Mouse (Mus musculus): ENCODE measurements around the gene Aox2.

DNA sequence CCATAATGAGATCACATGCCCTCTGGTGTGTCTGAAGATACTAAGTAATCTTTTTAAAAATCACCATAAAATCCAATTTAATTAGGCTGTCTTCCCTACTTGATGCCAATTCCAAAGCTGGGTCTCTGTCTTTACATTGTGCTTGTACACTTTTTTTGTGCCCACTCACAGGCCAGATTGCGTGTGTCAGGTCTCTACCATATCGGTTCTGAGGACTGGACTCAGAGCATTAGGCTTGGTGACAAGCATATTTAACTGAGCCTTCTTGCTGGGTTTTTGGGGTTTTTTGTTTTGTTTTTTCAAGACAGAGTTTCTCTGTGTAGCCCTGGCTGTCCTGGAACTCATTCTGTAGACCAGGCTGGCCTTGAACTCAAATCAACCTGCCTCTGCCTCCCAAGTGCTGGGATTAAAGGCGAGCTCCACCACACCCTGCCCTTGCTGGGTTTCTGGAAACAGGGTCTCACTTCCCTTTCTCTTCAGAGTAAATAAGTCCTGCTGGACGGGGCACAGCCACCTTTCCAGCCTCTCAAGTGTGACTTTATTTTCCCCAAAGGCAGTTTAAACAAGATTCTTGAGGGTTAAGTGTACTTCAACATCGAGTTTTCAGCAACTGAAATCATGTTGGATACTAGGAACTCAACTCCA is 131.5 kb downstream of the Aox2 start:
- TF ChIP-seq CTCF (IDR thresholded peaks at IDR 0.05; ENCODE audit: low read depth), result no peak
- no peak for TF ChIP-seq EP300 (IDR thresholded peaks at IDR 0.05; ENCODE audit: low read depth)
